Mouse (Mus musculus): ENCODE data around the gene Mrpl33.

- TF ChIP-seq CTCF (IDR thresholded peaks at IDR 0.05; ENCODE audit: low read depth, low read length) (no peak), POLR2A (IDR thresholded peaks at IDR 0.05; ENCODE audit: borderline replicate concordance, low read depth, low read length) (no peak)
Observed at GRCm38 (mm10) chr5:31686040-31686439, 89.3 kb downstream of the Mrpl33 start.

Data from bone marrow macrophage, adult 2 months (primary cell).